Mouse (Mus musculus) retina, postnatal 1 day (tissue): Measurements from ENCODE around the gene Hpgd.

ENCODE experiments used
- DNase-seq: peaks from one replicate; pipeline ENCODE4 v3.0.0-alpha.2; 2012

Hpgd gene

DNA sequence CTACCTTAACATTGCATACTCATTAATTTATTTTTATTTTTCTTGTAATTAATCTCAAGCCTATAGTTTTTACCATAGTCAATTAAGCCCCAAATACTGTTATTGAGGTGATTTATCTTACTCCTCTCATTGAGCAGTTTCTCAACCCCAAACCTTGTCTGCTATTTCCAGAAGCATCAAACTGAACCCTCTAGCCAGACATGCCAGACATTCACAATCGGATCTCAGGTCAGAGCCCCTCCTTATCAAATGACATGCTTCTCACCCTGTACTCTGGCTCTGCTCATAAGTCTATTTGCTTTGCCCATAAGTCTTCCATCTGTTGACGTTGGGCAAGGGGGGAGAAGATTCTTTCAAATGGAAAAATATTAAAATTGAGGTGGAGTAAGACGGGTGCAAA, 33.3 kb downstream of the Hpgd start:
- DNase-seq: no peak

DNA sequence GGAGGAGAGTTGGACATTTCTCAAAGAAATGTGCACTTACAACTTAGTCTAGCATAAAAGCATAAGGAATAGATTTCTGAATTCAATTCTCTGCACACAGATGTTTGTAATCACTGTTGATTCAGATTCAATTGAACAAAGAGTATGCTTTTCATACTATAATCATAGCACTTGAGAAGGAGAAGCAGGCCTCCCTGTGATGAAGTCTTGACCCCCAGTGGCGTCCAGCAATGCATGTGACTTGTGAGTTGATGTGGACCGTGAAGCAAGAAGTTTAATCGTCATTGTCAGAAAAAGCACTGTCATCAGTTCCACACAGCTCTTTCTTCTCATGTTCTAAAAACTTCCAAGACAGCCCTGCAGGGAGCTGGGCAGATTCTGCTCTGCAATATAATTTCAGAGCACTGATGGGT, 33.8 kb downstream of the Hpgd start:
- DNase-seq: peak; percentile 3

DNA sequence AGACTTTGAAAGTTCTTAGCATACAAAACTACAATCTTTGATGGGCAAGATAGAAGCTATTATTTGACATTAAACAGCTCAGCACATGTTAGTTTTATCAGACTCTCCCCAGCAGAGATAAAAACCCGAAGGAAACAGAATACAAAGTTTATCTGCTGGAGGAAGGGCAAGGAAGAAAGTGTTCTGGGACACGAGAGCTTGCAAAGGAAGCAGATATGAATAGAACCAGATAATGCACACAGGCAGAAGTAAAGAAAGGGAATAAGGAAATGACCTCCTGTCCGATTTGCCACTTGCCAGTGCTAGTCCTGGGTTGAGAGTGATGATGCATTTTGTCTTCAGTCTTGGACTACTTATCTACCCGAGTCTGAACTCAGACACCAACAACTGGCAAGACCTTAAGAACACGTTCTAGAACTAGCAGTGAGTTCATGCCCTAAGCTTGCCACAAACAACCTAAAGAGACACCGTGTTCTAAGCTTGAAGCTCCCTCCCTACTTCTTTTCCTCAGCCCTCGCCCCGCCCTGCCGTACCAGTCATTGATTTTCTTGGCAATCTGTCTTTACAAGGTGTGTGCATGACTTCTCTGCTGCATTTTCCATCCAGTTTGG, 41.1 kb downstream of the Hpgd start:
- no peak for DNase-seq

DNA sequence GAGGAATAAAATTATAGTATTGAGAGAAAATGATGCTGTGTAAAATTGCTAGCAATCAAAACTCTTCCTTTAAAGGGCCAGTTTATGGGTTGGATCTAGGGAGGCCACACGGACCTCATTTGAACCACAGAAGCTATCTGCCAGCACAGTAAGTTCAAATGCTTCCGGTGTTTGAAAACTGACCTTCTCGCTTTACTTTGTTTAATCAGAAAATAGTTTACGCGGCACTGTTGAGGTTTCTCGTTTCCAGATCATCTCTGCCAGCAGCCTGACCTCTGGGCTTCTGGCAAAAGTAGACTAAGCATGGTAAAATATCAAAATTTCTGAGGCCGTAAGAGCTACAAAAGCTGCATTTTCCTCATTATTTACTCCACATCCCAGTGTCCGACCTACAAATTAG, 42.4 kb downstream of the Hpgd start:
- DNase-seq: no peak

DNA sequence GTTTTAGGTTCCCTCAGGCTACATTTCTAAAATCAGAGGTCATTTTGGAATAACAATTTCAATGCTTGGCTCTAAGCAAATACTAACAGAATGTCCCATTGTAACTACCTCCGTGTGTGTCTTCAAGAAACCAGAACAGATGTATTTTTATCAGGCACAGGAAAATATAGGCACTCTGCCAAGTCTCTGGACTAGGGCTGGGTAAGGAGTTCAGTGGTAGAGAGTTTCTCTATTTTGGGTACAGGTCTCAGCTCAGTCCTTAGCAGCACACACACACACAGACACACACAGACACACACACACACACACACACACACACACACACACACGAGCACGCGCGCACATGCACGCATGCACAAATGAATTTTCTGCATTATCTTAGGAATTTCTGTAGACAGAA, 49.1 kb downstream of the Hpgd start:
- no peak for DNase-seq

DNA sequence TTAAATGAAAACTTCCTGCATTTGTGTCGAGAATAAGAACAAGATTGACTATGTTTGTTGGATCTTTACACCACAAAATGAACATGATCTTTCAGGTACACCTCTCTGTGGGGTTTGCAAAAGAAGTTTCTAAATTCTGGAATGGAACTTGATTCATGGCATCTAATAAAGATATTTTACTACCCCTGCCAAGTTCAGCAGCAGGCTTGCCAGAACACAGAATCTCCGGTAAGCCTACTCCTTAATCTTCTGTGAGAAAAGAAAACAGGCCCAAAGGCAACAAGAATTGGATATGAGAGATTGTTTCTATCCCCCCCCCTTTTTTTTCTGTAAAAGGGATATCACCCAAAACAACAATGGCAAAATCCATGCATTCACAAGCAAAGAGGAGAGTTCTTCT, 49.6 kb downstream of the Hpgd start:
- DNase-seq: no peak

DNA sequence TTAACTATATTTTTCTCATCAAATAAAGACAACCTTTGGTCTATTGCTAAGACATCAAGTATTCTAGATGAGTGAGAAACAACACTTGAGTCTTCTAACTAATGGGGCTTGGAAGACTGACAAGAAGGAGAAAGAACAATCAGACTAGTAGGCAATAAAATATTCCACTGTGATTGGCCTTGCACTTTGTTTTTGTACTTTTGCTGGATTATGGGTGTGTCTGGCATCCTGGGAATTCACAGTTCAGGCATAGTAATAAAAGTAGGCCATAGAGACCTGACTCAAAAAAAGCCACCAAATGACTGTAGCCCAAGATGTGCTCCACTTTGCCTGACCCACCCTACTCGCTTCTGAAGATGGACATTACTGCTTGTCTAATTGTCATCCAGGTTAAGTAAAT, 50.0 kb downstream of the Hpgd start:
- no peak for DNase-seq

DNA sequence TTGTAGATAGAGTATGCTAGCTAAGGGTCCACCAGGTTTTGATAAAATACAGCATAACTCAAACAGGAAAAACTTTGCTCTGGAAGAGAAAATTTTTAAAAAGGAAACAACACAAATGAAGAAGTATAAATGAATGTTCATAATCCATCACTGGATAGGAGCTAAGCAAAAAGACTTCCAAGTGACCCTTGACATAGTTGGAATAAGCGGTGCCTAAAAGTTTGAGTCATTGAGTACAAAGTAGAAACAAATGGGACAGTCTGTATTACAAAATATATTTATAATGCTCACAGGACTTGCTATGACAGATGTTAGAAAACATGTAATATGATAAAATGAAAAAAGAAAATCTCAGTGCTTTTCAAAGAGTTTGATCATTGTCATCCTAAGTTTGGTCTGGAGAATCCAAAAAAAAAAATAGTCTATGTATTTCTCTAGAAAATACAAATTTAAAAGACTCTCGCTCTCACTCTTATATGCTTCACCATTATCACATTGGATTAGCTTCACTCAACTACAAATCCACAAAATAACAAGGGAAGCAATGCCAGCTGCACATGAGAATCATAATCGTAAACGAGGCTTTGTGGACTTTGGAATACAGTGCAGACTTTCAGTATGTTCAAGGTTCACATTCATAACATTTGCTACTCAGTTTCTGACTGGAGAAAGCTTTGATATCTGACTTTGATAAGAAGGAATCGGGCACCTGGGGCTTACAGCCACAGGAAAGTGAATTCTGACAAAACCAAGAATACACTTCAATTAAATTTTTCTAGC, 51.4 kb downstream of the Hpgd start:
- DNase-seq: no peak

DNA sequence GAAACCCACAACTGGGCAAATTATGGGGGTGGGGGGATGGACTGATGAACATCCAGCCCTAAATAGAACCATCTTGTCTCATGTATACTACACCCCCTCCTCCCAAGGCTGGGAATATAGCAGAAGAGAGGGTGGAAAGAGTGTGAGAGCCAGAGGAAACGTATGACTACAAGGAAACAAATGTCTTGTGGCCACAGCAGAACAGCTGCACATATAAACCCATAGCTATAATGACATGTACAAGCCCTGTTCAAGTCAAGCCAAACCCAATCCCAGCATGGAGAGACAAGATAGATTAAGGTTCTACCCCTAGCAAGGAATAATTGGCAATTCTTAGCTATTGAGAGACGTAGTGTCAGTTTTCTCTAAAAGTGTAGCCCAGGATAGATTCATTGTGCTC, 68.8 kb downstream of the Hpgd start:
- DNase-seq: no peak
